Mouse (Mus musculus): Measurements from ENCODE around the gene Npepps.

The Npepps gene

GRCm38 (mm10) chr11:97185704-97186614, 94.5 kb downstream of the Npepps start:
- DNase-seq, result no peak

GRCm38 (mm10) chr11:97184875-97185274, 95.6 kb downstream of the Npepps start:
- peak in 1 of 2 experiments; percentile 29 for DNase-seq

- DNase-seq, result peak; percentile 16 to 65
These were observed 98.0 kb downstream of the Npepps start for GRCm38 (mm10) chr11:97182446-97182845.

- no peak for DNase-seq
These were observed 99.4 kb downstream of the Npepps start for GRCm38 (mm10) chr11:97181061-97181460.

GRCm38 (mm10) chr11:97178198-97178597, 102.2 kb downstream of the Npepps start:
- DNase-seq, result no peak

GRCm38 (mm10) chr11:97176851-97177250, 103.6 kb downstream of the Npepps start:
- DNase-seq, result peak; percentile 68 to 75

- no peak for DNase-seq
These were observed 104.9 kb downstream of the Npepps start for GRCm38 (mm10) chr11:97175499-97175898.

- no peak for DNase-seq
These were observed 120.1 kb downstream of the Npepps start for GRCm38 (mm10) chr11:97160341-97160740.

- DNase-seq, result no peak
These were observed 123.4 kb downstream of the Npepps start for GRCm38 (mm10) chr11:97156999-97157398.
